Mouse (Mus musculus): ENCODE results near the gene Ryk.
"Not testable (repeated sequence)": the region's sequence is repeated elsewhere in the genome, so short reads cannot be mapped to it uniquely, and the experiment has no call there.

Ryk gene

DNA sequence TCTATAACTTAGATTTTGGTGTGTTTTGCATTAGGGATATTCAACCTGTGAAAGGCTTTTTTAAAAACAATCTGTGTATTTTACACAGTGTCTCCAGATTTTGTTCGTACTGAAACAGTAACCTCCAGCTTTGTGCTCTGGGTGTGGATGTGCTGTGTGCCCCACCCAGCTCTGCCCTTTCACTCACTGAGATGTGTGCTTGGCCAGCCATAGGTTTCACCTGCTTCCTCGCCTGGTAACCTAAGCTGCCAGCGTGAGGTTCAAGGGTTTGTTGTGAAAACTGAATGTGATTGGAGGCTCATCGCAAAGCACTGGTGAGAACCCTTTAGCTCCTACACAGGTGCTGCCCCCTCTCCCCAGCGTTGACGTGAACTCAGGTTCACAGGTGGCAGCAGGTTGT, 70.2 kb downstream of the Ryk start:
- no peak for DNase-seq (ENCODE audit: low spot score in 2 of 2)

GRCm38 (mm10) chr9:102906781-102907180, 72.1 kb downstream of the Ryk start:
- DNase-seq (ENCODE audit: low spot score in 2 of 2): no peak

GRCm38 (mm10) chr9:102907521-102908246, 73.0 kb downstream of the Ryk start:
- no peak for DNase-seq (ENCODE audit: low spot score in 2 of 2)

DNA sequence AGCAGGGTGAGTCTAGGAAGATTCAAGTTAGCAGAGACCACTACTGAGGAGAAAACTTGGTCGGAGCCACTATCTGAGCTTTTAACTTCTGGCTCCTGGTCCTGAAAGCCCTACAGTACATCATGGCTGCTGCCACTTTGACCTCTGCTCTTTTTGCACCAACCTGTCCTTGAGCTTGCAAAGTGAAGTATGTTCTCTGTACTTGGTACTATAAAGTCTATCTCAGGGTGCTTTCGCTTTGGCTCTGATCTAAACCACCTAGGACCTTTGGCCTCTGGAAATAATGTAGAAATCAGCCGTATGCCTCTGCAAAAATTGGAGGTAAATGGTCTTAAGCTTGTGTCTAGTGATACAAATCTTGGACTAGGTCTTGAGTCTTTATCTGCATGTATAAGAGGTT, 76.8 kb downstream of the Ryk start:
- DNase-seq (ENCODE audit: low spot score in 2 of 2): no peak

GRCm38 (mm10) chr9:102912516-102913035, 77.9 kb downstream of the Ryk start:
- DNase-seq (ENCODE audit: low spot score in 2 of 2): no peak

DNA sequence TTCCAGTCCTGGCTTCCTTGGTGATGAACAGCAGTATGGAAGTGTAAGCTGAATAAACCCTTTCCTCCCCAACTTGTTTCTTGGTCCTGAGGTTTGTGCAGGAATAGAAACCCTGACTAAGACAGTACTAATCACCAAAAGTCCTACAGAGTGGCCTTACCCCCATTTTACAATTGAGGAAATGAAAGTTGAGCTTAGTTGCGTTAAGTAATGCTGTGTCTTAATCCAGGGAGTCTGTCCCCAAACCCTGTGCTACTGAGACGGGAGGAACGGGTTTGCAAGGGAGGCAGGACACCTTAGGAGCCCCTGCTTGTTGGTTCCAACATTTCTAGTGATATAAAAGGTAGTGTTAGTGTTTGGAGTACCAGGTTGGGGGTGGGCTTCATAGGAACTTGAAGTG, 78.9 kb downstream of the Ryk start:
- not testable (repeated sequence) for DNase-seq (ENCODE audit: low spot score in 2 of 2)

- no peak for DNase-seq (ENCODE audit: low spot score in 2 of 2)
Measured at GRCm38 (mm10) chr9:102914583-102914982, 79.9 kb downstream of the Ryk start.

GRCm38 (mm10) chr9:102915292-102915854, 80.7 kb downstream of the Ryk start:
- no peak for DNase-seq (ENCODE audit: low spot score in 2 of 2)

- DNase-seq (ENCODE audit: low spot score in 2 of 2): no peak
Measured at GRCm38 (mm10) chr9:102916076-102916475, 81.4 kb downstream of the Ryk start.

- no peak for DNase-seq (ENCODE audit: low spot score in 2 of 2)
Measured at GRCm38 (mm10) chr9:102917532-102918129, 82.9 kb downstream of the Ryk start.

DNA sequence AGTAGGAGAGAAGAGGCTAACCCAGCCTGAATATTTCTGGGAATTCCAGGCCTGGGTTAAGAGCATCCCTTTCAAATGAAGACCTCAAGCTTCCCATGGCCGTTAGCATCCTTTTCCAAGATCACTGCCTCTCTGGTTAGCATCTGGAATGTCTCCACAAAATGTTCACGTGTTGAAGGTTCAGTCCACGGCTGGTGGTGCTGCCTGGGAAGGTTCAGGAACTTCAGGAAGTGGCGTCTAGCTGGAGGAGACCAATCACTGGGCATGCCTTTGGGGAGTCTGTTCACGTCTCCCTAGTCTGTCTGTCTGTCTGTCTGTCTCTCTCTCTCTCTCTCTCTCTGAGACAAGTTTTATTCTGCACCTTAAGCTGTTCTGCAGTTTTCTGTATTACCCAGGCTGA, 84.8 kb downstream of the Ryk start:
- DNase-seq (ENCODE audit: low spot score in 2 of 2): no peak

GRCm38 (mm10) chr9:102921791-102922190, 87.1 kb downstream of the Ryk start:
- no peak for DNase-seq (ENCODE audit: low spot score in 2 of 2)

DNA sequence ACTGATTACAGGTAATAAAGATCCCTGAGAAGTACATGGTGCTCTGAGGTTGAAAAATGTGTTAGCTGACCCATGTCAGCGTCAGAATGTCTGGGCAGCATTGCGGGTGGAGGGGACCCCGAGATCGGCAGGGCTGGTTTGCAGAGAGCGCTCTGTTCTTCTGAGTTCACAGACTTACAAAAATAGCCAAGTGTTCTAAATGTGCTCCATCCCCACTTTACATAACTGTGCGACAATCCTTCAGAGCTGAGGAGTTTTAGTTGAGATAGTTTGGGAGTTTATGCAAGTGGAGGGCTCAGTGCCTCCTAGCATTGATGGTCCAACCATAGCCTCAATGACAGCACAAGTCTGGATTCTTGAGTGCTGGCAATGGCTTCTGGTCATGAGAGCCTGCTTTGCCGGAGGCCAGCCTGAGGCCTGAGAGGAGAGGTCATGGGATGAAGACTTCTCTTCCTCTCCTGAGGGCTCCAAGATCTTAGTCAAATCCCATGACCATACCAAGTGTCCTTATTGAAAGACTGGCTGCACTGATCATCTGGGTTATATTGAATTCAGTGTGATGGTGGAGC, 88.2 kb downstream of the Ryk start:
- DNase-seq (ENCODE audit: low spot score in 2 of 2): no peak

- no peak for DNase-seq (ENCODE audit: low spot score in 2 of 2)
Measured at GRCm38 (mm10) chr9:102923836-102924235, 89.1 kb downstream of the Ryk start.

DNA sequence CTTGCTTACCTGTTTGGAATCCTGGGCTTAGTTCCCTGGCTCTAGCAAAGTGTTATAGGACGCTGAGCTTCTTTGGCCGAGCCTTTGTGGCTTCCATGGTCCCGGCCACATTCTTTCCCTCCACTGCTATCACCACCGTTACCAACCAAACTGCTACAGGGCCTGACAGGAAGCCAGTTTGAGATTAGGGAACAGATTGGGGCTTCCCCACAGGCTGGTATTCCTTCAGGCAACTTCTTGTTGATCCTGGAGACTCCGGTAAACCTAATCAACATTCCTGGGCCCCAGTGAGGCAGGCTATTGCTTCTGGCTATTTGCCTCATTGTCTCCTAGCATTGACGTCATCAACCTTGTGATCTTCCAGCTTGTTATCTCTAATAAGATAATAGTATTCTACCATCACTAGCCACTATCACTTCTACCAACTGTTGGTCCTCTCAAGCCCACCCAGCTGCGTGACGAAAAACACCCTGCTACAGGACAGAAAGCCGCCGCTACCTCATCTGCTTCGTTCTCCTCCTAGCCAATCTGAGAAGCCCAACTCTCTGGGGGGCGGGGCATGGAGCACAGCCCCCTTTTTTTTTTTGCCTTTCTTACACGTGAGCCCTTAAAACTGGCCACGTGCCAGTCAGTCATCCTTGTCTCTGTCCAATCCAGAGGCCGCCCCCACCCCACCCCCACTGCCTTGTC, 90.1 kb downstream of the Ryk start:
- DNase-seq (ENCODE audit: low spot score in 2 of 2): no peak

DNA sequence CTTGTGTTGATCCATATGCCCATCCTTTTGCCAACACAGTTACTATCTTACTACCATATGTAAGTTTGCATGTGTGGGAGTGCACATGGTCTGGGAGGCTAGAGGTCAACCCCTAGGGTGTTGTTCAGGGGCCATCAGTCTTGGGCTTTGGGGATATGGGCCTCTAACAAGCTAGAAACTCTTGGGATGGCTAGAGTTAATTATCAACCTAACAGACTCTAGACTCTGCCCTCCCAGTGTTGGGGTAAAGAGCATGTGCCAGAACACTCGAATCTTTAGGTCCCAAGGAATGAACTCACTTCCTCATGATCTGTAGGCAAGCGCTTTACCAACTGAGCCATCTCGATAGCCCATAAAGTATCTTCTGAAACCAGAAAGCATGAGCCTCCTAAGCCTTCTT, 91.4 kb downstream of the Ryk start:
- no peak for DNase-seq (ENCODE audit: low spot score in 2 of 2)

DNA sequence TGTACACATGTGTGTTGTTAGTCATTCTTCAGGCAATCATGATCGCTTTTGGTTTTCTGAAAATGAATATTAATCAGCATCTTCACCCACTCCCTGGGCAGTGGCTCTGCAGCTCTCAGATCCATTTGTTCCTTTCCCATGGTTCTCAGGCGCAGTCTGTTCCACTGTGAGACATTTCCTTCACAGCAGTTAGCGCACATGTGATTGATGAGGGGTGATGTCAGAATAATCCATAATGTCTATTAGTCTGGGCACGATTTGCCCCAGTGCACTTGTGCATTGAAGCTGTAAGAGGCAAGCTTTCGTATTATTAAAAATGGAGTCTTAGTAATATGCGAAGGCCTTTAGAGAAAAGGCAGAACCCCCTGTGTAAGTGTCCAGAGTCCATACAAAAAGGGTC, 95.1 kb downstream of the Ryk start:
- no peak for DNase-seq (ENCODE audit: low spot score in 2 of 2)

DNA sequence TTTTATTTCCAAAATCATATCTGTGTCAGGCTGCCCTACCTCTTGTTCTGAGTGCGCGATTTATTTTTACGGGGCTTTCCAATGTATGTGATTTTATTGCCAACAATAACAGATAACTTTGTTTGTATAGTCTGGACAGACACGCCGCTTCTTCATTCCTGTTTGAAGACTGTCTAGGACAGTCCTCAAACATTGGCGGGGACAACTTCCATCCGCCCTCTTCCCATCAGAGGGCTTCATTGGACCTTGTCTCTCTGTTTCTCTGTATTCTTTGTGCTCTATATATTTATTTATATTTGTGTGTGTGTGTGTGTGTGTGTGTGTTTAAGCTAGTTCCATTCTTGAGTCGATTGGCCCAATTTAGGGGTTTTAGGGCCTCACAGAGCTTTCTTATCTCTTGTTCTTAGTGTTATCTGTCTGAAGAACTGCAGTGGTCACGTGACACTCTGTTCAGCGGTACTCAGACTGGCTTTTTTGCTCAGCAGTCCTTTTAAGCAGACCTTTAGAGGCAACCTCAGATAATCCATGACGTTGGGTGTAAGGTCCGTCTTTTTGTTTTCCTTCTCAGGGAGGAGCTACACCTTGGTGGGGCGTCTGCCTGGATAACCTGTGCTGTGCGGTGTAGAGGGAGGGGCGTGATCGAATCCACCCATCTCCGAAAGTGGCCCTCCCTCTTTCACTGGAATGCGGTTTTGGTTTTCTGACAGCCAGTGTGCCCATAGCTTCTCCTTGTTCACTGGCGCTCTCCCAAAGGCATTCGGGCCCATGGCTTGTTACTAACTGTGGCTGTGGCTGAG, 99.4 kb downstream of the Ryk start:
- no peak for DNase-seq (ENCODE audit: low spot score in 2 of 2)

DNA sequence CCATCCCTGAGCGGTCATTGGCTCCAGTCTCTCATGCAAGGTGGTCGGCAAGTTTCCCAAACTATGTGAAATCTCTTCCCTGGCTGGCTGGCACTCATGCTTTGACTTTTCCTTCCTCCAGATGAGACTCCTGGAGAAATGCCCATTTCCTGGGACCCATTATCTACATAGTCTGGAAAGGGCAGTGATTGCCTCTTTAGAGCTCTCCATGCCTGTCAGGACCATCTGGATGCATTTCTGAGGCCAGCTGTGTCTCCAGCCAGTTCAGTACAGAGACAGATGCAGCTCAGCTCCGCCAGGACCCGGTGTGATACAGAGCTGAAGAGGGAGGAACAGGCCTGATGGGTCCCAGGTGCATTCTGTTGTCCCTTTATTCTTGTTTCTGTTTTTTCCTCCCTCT, 107.5 kb downstream of the Ryk start:
- no peak for DNase-seq (ENCODE audit: low spot score in 2 of 2)

GRCm38 (mm10) chr9:102944891-102945290, 110.2 kb downstream of the Ryk start:
- no peak for DNase-seq (ENCODE audit: low spot score in 2 of 2)

DNA sequence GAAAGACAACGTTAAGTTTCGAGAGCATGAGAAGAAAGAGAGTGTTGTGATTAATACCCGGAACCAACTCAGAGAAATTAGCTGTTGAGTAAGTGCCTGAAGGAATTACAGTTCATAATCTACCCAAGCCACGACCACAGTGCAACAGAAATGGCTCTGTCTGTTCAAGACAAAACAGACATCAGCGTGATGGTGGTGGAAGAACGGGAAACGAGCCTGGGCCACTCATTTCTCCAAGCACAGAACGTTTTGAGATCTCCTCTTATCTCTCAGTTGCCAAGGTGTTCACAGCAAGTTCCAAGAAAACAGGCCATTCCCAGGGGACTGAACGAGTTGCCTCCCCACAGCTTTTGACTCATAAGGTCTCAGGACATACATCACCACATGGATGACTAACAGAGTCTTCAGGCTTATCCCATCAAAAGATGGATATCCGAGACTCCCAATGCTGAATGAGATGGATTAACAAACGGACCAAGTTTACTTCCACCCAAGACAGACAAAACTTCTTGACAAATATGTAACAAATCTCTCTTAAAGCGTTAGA, 111.8 kb downstream of the Ryk start:
- no peak for DNase-seq (ENCODE audit: low spot score in 2 of 2)
